Mouse (Mus musculus) lung, postnatal 36 days (tissue): ENCODE data around the gene Map3k1.

Experiments
- DNase-seq: peaks from one replicate; pipeline ENCODE4 v3.0.0; 2022; ENCODE audit warnings: mixed read lengths

The Map3k1 gene

DNA sequence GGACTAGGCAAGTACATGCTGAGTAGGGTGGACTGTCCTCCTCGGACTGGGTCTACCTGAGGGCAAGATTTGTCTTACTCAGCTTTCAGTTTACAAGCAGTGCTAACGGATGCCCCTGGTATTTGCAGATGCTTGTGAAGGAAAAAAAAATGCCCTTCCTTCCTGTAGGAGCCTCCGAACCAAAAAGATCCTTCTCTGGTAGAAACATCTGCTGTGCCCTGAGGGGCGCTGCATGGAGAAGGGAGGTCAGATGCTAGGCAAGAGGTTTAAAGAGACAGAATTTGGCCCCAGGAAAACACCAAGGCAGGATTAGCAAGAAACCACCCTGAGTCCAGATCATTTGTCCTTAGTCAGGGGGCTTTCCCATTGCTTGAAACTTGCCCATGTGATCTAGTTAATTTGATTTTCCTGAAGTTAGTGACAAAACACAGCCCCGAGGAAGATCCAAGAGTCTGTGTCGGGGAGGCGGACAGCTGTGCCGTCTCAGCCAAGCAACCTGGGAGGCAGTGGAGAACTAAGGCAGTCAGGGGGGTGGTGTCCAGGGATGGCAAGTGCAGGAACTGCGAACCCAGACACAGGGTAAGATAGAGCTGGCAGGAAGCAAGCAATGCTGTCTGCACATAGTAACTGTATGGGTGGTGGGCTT lies 19.2 kb downstream of the Map3k1 start:
- DNase-seq = no peak

DNA sequence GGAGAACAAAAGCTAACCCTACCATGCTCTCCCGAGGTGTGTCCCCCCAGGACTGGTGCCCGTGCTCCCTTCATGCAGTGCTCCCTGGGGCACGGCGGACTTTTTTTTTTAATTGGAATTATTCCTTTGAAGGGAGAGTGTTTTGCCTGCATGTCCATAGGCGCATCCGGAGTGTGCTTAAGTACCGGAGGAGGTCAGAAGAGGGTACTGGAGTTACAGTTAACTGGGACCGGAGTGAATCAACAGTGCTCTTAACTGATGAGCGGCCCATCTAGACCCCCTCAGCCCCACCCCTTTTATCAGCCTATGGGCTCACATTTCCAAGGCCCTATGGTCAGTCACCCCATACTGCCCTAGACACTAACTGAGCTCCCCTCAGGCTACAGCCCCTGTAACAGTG lies 19.9 kb downstream of the Map3k1 start:
- DNase-seq = no peak

DNA sequence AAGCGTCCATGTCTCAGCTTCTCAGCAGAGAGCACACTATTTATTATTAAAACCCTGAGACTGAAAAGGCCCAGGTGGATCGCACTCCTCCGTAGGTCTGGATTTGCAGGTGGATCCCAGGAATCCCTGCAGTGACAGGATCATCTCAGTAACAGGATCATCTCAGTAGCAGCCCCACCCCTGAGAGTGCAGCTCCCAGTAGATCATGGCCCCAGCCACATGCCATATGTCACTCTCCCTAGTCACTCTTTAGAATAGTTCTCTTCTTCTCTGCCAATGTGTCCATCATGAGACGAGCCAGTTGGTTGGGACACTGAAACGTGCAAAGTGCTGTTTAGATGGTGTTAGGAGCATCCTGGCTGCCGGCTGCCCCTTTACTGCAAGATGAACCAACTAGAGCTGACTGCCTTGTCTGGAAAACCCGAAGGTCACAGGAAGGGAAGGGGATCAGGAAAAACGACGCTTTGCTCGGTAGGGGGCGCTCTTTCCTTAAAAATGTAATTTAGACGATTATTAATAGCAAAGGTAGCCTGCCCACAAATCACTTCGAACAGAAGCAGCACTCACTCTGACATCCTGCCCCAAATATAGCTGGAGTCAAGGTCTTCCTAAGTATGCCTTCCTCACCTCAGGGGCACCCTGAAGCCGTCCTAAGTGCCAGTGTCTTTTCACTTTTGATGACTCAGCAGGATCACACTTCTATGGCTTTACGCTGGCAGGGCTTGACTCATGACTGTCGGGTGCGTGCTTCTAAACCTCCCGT lies 20.8 kb downstream of the Map3k1 start:
- DNase-seq = peak; percentile 92

DNA sequence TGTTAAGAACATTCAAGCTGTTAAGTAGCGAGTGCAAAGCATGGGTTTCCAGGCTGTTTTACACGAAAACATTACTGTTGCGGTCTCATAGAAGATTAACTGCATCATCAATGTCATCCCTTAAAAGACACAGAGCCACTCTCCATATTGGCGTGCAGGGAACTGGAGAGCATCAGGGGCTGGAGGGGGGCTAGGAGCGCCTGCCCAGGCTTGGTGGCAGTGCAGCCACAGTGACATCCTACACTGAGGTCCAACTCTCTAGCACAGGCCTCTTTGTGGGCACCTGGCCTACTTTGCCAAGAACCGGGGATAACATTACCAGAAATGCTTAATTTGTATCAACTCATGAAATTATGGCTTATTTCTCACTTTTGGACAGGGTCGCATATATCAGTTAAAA lies 22.2 kb downstream of the Map3k1 start:
- no peak for DNase-seq

DNA sequence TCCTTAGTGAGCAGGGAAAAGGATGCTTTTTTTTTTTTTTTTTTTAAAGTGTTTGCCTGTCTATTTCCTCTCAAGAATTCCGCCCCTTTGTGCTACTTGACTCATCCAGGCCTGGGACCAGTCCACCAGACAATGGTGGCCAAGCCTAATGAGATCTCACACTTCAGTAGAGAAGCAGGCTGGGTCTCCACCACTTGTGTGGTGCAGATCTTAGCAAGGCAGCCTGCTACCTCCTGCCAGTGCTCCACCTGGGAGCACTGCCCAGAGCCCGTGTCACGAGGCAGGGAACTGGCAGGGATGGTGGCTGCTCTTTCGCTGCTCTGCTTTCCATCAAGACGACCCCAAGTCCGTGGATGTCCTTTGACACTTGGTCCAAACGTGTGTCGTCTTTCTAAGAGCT lies 25.3 kb downstream of the Map3k1 start:
- DNase-seq = no peak

DNA sequence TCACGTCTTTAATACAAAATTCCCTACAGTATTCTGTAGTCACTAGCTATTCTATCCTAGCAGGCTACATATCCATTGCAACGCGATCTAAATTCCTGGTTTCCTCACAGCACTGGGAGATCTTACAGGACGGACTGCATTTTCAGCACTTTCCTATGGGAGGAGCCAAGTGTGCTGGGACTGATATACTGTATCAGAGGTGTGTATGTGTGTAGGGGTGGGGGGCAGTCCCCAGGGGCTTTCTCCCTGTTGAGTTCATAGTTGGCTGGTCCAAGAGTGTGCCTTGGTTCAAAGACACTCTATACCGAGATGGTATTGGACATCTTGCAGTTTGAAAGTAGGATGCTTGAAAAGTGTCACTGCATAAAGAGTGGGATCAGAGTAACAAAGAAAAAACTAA lies 29.3 kb downstream of the Map3k1 start:
- DNase-seq = no peak

DNA sequence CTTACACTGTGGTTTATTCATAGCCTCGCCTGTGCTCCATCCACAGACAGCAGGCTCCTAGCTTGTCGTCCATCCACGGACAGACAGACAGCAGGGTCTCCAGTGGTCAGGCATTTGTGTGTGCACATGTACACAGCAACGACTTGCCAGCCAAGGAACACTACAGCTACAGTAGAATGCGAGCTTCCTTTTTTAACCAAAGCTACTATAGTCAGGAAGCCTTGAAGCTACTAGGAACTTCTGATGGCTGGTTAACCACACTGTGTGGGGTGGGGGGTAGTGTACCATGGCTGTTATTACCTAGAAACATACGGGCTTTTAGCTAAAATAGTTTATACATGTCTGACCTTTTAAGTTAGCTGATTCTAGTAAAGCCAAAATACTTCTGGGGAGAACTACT lies 30.2 kb downstream of the Map3k1 start:
- no peak for DNase-seq

DNA sequence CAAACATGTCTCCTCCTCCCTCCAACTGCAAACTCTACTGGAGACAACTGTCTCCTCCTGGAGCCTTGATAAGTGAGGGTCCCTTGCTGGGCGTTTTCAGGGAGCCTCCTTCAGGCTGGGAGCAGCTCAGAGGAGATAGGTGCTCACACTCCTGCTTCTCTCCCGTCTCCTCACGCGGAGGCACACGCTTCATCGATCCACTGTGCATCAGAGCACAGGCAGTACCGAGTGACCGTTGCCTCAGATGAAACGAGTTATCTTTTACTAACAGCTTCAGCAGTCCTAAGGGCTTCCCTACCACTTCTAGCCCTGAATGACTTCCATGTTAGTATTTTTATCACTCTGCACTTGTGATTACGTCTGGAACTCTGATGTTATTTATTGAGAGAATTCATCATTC lies 30.9 kb downstream of the Map3k1 start:
- DNase-seq = no peak

DNA sequence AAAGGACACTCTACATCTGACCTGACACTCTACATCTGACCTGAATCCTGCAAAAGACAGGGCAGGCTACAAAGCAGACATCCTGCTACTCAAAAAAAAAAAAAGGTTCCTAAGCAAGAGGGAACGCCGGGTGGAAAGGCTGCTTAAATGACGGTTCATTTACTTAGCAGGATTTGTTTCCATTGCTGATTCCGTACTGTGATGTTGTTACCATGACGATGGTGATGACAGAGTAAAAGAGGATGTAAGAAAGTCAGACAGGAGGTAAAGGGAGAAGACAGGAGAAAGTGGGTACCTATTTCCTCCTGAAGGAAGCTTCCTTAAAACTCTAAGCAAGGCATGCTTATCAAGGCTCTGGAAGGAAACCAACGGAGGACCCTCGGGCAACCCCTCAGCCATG lies 31.6 kb downstream of the Map3k1 start:
- DNase-seq = no peak

DNA sequence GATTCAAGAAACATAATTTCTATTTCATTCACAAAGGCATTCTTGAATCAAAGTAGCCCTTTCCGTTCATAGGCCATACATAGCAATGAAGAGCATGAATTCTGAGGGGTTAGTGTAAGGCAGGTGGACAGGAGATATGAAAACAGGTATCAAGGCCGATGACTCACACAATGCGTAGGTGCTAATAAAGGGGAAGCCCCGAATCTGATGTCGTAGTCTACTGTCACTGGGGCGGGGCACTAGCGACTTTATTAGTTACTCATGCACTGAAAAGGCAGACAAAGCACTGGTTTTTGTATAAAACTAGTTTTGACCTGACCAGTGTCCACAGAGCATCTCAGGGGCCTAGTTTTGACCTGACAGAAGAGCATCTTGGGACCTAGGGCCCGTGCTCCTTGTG lies 36.7 kb downstream of the Map3k1 start:
- no peak for DNase-seq

DNA sequence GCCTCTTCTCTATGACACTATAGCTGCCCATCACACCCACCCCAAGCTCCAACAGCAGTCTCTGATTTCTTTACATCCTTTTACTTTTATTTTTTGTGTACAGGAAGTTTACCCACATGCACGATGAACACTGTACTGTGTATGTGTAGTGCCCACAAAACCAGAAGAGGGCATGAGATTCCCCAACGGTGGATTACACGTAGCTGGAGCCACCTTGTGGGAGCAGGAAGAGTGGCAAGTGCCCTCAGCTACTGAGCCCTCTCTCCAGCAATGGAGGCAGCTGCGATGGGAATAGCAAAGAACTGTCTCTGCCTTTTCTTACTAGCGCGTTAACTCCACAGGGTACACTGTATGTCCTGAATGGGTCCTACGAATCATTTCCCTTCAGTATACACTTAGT lies 37.6 kb downstream of the Map3k1 start:
- DNase-seq = peak; percentile 68

DNA sequence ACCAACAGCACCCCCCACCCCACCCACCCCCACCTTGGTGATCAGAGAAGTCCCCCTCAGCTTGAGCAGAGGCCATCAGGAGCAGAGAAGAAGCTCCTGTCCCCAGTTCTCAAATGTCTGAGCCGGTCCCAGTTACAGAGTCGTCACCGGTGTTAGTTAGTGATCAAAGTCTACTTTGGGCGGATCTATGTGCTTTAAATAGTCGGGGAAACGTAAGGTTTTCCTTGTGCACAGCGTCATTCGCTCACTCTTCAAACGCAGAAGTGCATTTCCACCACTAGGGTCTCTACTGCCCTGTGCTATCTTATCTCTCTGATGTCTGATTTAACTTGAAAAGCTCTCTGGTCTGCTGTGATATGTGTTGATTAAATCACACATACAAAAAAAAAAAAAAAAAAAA lies 38.0 kb downstream of the Map3k1 start:
- DNase-seq = no peak

DNA sequence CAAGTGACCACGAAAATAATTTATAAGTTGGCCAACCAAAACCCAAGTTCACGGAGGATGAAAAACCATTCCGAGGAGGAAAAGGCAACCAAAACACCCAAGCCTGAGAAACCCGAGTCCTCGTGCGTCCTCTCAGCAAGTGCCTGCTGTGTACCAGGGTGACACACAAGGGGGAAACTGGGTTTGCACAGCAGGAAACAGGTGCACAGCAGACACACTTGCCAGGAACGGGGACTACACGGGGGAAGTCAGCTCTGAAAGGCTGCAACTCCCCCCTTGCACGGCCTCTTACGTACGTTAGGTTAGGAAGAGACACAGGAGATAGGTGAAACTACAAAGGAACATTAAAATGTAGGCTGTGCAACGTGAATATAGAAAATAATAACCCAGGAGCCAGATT lies 46.3 kb downstream of the Map3k1 start:
- no peak for DNase-seq

DNA sequence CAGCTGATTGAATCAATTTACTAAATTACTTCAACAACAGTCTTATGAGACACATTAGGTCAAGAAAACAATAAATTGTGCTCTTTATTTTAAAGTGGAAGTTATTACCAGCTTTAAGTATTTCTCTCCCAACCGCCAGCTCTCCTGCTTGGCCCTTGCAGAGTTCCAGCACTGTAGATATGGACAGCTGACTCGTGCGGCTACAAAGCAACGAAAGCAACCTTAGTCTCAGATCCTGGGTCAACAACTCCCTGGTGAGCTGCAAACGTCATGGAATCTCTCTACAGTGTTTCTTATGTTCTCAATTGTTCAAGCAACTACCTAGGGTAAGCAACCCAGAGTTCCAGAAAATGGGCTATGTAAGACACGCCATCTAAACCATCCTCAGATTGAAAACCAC lies 51.8 kb downstream of the Map3k1 start:
- DNase-seq = no peak

DNA sequence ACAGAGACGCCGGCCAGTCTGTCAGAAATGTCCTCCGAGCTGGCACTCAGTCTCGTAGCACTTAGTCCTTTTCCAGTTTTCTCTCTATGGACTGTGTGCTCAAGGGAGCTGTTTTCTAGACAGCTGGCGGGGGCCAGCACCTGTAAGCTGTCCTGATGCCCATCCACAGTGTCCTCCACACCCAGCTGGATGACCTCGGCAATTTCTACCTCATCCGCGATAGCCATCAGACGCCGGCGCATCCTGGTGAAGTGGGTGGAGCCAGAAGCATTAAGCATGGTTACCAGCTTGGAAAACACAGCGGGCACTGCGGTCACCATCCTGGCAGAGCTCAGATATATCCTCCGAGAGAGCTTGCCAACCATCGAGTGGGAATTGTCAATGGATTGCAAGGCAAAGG lies 52.9 kb downstream of the Map3k1 start:
- no peak for DNase-seq

DNA sequence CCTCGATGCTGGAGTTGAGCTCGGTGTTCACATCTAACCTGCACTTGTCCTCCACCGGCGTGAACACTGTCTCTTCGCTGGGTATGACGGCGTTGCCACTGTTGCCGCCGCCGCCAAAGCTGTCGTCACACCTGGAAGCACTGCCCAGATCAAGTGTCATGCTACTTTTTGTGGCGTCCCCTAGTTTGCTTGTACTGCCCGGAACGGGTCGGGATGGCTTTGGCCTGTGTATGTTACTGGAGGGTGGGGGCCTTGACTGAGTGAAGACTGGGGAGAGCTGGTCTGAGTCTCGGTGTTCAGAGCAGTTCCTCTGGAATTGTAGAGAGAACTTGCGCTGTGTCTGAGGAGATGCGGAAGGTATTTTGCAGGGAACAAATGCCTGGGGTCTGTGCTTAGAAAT lies 53.4 kb downstream of the Map3k1 start:
- DNase-seq = no peak

DNA sequence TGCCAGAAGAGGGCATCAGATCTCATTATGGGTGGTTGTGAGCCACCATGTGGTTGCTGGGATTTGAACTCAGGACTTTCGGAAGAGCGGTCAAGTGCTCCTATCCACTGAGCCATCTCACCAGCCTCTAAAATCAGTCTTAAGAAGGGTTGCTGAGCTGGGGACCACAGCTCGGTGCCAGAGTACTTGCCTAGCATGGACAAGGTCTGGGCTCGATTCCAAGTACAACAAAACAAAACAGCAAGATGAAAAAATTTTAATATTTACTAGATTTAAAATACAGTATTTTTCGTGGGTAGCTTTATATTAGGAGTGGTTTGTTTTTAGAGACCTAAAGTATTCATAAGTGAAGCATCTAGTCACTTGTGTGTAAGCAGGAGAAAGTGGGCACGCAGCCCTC lies 55.5 kb downstream of the Map3k1 start:
- DNase-seq = no peak

DNA sequence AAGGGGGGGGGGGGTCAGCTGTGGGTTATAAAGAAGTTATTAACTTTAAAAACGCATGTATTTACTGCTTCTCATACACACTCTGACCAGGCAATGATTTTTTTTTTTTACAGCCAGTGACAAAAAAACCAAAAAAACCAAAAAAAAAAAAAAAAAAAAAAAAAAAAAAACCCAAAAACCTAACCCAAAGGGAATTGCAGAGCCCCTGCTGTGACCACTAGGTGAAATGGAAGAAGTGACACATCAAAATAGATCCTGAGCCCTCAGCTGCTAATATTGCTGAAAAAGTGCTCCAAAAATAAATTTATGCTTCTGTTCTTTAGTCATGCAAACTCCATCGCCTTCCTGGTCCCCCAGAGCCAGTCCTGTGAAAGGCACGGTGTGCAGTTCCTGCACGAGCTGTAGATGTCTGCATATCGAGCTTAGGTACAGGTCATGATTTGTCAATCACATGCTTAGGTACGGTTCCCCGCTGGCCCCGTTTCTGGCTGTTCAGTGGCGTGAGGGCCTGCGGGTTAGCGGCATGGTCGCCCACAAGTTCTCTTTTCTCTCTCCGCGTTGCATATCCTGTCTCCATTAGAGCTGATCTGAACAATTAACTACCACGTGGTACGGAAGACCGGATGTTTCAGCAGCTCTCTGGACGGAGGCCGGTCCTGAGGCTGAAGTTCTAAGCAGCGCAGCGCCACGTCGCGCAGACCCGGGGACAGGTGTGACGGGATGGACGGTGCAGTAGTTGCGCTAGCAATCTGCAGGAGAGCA lies 60.3 kb downstream of the Map3k1 start:
- DNase-seq = no peak

DNA sequence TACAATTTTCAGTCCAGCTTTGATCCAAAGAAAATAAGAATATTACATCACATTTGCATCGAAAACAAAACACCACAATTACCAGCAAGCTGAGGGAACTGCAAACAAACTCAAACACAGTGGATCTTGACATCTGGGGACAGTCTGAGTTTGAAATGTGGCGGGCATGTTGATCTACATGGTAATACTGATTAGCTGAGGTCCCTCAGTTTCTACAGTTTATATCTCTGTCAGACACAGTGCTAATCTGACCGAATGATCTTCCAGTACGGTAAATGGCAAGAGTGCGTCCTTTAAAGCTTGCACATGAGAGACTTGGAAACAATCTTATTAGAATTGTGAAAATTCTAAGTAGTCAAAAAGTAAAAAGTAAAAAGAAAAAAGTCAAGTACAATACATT lies 62.0 kb downstream of the Map3k1 start:
- no peak for DNase-seq

DNA sequence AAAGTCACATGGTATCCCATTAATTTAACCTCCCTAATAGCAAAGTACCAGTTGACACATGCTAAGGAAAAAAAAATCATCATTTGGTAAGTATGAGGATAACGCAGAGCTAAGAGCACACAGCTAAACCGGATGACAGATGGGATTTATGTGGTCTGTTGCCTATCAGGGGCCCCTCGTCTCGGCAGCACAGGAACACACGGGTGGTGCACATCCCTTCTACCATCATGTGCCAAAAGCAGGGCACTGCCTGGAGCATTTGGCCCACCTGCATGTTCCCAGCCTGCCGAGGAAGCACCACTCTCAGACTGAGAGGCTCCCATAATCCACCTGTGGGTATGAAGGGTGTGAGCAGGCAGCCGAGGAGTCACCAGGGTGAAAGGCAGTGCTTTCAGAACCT lies 63.6 kb downstream of the Map3k1 start:
- no peak for DNase-seq

DNA sequence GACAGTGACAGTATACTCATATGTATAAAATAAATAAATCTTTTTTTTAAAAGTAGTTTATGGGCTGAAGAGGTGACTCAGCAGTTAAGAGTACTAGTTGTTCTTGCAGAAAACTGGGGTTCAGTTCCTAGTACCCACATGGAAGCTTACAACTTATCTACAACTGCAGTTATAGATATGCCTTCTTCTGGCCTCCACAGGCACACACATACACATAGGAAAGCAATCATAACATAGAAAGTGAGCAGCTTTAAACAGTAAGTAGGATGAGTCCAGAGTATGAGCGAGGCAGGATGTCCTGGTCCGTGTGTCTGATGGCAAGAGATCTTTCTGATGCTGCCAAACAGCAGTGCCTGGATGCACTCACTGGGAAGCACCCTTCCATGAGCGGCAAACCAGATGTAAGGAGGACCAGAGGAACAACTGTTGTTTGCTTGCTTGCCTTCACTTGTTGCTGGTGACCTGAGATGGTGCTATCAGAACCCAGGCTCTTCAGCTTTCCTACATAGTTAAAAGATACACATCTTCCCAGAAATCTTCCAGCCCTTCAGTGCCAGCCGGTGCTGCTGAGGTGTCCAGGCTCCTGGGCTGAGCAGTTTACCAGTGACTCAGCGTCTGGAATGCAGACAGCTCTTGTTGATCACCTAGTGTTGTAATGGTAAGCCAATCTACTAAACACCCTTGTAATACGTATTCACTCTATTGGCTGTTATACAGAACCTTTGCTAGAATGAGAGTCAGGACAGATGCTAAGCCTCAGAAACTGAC lies 64.4 kb downstream of the Map3k1 start:
- DNase-seq = no peak

DNA sequence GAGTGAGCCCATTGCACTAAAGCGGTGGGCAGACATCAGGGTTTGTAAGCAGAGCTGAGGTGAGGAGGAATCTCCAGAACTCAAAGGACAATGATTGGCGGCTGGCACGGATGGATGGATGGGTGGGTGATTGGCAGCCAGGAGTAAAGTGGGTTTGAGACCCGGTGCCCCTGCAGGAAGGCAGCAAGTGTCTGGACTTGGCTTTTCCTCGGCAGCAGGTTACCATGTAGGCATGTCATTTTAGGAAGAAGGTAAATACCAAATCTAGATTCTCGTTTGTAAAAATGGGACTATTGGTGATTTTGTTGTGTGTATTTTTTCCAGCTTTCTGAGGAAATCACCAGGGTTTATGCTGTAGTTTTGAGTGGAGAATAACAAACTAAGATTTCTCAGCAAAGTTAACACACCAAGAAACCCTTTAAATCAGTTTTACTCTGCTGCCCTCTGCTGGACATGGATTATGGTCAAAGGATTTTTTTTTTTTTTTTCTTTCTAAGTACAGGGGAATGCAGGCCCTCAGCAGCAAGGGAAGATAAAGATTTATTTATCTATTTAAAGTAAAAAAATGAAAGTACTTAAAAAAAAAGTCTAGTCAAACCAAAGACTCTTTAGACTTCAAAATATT lies 66.7 kb downstream of the Map3k1 start:
- DNase-seq = peak; percentile 90
